Mouse (Mus musculus): Measurements from ENCODE around the gene Fpgt. TPM values are rescaled to one million over a fixed set of nuclear protein-coding genes. Genes with fewer than 3 reads are reported as not detected.

Gene Fpgt
- total and polyA plus RNA-seq, 2 experiments from 2014 or later: 8.9 to 51.5 TPM

GRCm38 (mm10) chr3:155055231-155055916, 37.8 kb downstream of the Fpgt start, which contains the start of gene Tnni3k:
Gene Tnni3k, minus strand, starts transcription at chr3:155055407.
- Histone ChIP-seq H3K4me3 (ENCODE audit: low read depth, low read length) (peak within 1 kb of the TSS; percentile 48), H3K4me2 (ENCODE audit: low read depth, low read length) (peak within 1 kb of the TSS; percentile 70), H3K36me3 (replicated peaks; ENCODE audit: control insufficient read depth, insufficient read depth, low read length) (no peaks in the 10 kb centered on the region), H3K27me3 (ENCODE audit: control insufficient read depth, insufficient read depth, low read length) (no peaks in the 10 kb centered on the region), H3K27ac (ENCODE audit: low read depth) (peak within 1 kb of the TSS; percentile 96), H3K4me1 (ENCODE audit: control insufficient read depth, insufficient read depth) (no peaks in the 10 kb centered on the region; the same call in 1 of the 2 replicates), H3K9ac (replicated peaks; ENCODE audit: low read depth, low read length) (peak within 1 kb of the TSS; percentile 55), H3K9me3 (replicated peaks; ENCODE audit: control insufficient read depth, low read length) (no peaks in the 10 kb centered on the region)
- ATAC-seq (ENCODE audit: insufficient read depth, low read depth) (peak; percentile 93), DNase-seq (ENCODE audit: low spot score) (peak; percentile 86)
- 27% methylated on average over 6 of the region's 6 CpGs for WGBS
- no peak for TF ChIP-seq CTCF (IDR thresholded peaks at IDR 0.05; ENCODE audit: low read depth)
- TF ChIP-seq EP300 (IDR thresholded peaks at IDR 0.05; ENCODE audit: low read depth): no peak

DNA sequence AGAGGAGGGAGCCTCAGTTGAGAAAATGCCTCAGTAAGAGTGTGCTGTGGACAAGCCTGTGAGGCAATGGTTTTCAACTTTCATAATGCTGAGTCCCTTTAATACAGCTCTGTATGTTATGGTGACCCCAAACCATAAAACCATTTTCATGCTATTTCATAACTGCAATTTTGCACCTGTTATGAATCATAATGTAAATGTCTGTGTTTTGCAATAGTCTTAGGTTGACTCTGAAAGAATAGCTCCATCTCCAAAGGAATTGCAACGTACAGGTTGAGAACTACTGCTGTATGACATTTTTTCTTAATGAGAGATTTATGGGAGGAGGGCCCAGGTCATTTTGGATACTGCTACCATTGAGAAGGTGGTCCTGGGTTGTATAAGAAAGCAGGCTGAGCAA, 40.0 kb downstream of the Fpgt start:
- peak overlapping the region; percentile 44 for H3K4me3 ChIP-seq (ENCODE audit: low read depth, low read length)

GRCm38 (mm10) chr3:155052021-155052420, 41.2 kb downstream of the Fpgt start:
- TF ChIP-seq EP300 (IDR thresholded peaks at IDR 0.05; ENCODE audit: low read depth) (no peak), CTCF (IDR thresholded peaks at IDR 0.05; ENCODE audit: low read depth) (no peak)
- no peaks in the 10 kb centered on the region for H3K27me3 ChIP-seq (ENCODE audit: control insufficient read depth, insufficient read depth, low read length)
- no peaks in the 10 kb centered on the region for H3K36me3 ChIP-seq (replicated peaks; ENCODE audit: control insufficient read depth, insufficient read depth, low read length)
- ATAC-seq (ENCODE audit: insufficient read depth, low read depth) (no peak), DNase-seq (ENCODE audit: low spot score) (no peak)
- peak overlapping the region; percentile 41 for H3K4me2 ChIP-seq (ENCODE audit: low read depth, low read length)
- H3K9me3 ChIP-seq (replicated peaks; ENCODE audit: control insufficient read depth, low read length): no peaks in the 10 kb centered on the region
- H3K4me3 ChIP-seq (ENCODE audit: low read depth, low read length): no peak overlapping the region
- H3K27ac ChIP-seq (ENCODE audit: low read depth): no peak overlapping the region
- no peak overlapping the region for H3K9ac ChIP-seq (replicated peaks; ENCODE audit: low read depth, low read length)
- no peaks in the 10 kb centered on the region; the same call in 1 of the 2 replicates for H3K4me1 ChIP-seq (ENCODE audit: control insufficient read depth, insufficient read depth)

More for the DNA sequence above, 40.0 kb downstream of the Fpgt start:
- Histone ChIP-seq H3K9ac (replicated peaks; ENCODE audit: low read depth, low read length) (peak overlapping the region; percentile 12; the same call in 1 of the 2 replicates), H3K27me3 (ENCODE audit: control insufficient read depth, insufficient read depth, low read length) (no peaks in the 10 kb centered on the region), H3K36me3 (replicated peaks; ENCODE audit: control insufficient read depth, insufficient read depth, low read length) (no peaks in the 10 kb centered on the region), H3K27ac (ENCODE audit: low read depth) (peak overlapping the region; percentile 58), H3K4me1 (ENCODE audit: control insufficient read depth, insufficient read depth) (no peaks in the 10 kb centered on the region; the same call in 1 of the 2 replicates), H3K4me2 (ENCODE audit: low read depth, low read length) (peak overlapping the region; percentile 70), H3K9me3 (replicated peaks; ENCODE audit: control insufficient read depth, low read length) (no peaks in the 10 kb centered on the region)
- no peak for DNase-seq (ENCODE audit: low spot score)
- no peak for ATAC-seq (ENCODE audit: insufficient read depth, low read depth)
- 44% methylated on average over 1 of the region's 1 CpGs for WGBS
- TF ChIP-seq CTCF (IDR thresholded peaks at IDR 0.05; ENCODE audit: low read depth): no peak
- no peak for TF ChIP-seq EP300 (IDR thresholded peaks at IDR 0.05; ENCODE audit: low read depth)

GRCm38 (mm10) chr3:155039012-155039836, 54.0 kb downstream of the Fpgt start:
- Histone ChIP-seq H3K9ac (replicated peaks; ENCODE audit: low read depth, low read length) (no peak overlapping the region), H3K27me3 (ENCODE audit: control insufficient read depth, insufficient read depth, low read length) (no peaks in the 10 kb centered on the region), H3K36me3 (replicated peaks; ENCODE audit: control insufficient read depth, insufficient read depth, low read length) (peaks cover 20% of the 10 kb centered on the region), H3K4me1 (ENCODE audit: control insufficient read depth, insufficient read depth) (peaks cover 15% of the 10 kb centered on the region), H3K4me3 (ENCODE audit: low read depth, low read length) (no peak overlapping the region), H3K27ac (ENCODE audit: low read depth) (peak overlapping the region; percentile 76), H3K4me2 (ENCODE audit: low read depth, low read length) (no peak overlapping the region), H3K9me3 (replicated peaks; ENCODE audit: control insufficient read depth, low read length) (no peaks in the 10 kb centered on the region)
- TF ChIP-seq EP300 (IDR thresholded peaks at IDR 0.05; ENCODE audit: low read depth) (no peak), CTCF (IDR thresholded peaks at IDR 0.05; ENCODE audit: low read depth) (peak; percentile 49)
- 17% methylated on average over 1 of the region's 1 CpGs for WGBS
- peak; percentile 59 for ATAC-seq (ENCODE audit: insufficient read depth, low read depth)
- peak; percentile 28 for DNase-seq (ENCODE audit: low spot score)

Other genes with a start within 250 kb of the Fpgt start
- gene Tnni3k, start 38.0 kb downstream of the Fpgt start, total RNA-seq (2014; rRNA removed; ENCODE audit: low replicate concordance): 101 and 108 TPM in 2 replicates
- 92.9 and 99.9 TPM in 2 replicates for gene Tnni3k, start 38.0 kb downstream of the Fpgt start, polyA plus RNA-seq (2015; fragmentation: Nextera tagmentation; extraction: Ambion mirVana)
- not detected in 2 replicates for gene Lrriq3, start within 50 bp of the Fpgt start, total RNA-seq (2014; rRNA removed; ENCODE audit: low replicate concordance)
- 0.66 and 1.2 TPM in 2 replicates for gene Lrriq3, start within 50 bp of the Fpgt start, polyA plus RNA-seq (2015; fragmentation: Nextera tagmentation; extraction: Ambion mirVana)

Measured in heart, postnatal 0 days (tissue).